Mouse (Mus musculus) CH12.LX (cell line): ENCODE results near the gene Fpgs. TPM values are rescaled to one million over a fixed set of nuclear protein-coding genes. Genes with fewer than 3 reads are reported as not detected.

Experiments used
- DNase-seq: peaks from one replicate; pipeline ENCODE4 v3.0.0-alpha.2; 2013; ENCODE audit errors: extremely low read depth
- H3K27ac ChIP-seq: 2 replicates; pipeline ENCODE4 v1.5.1; 2012; ENCODE audit warnings: low read depth, mild to moderate bottlenecking, control low read depth, moderate library complexity; ENCODE audit not compliant: insufficient read depth
- H3K27me3 ChIP-seq: replicated peaks from 2 replicates; pipeline ENCODE3; 2012; ENCODE audit warnings: inconsistent platforms
- H3K36me3 ChIP-seq, 2 experiments: replicated peaks in 1 of 2; 2 replicates each; pipeline versions ENCODE3 to v1.6.1; 2012; ENCODE audit warnings: inconsistent platforms in 1 of 2, low read length in 1 of 2, mild to moderate bottlenecking in 1 of 2, mixed read lengths in 1 of 2, moderate library complexity in 1 of 2; ENCODE audit not compliant: control insufficient read depth in 1 of 2, insufficient read depth in 1 of 2
- H3K4me1 ChIP-seq, 2 experiments: 2 replicates each; pipeline ENCODE4 v1.6.1; 2012; ENCODE audit warnings: inconsistent platforms in 1 of 2, moderate library complexity in 1 of 2; ENCODE audit not compliant: insufficient read depth in 2 of 2, control insufficient read depth in 1 of 2
- H3K4me2 ChIP-seq: 2 replicates; pipeline ENCODE4 v1.6.1; 2012; ENCODE audit warnings: low read depth, mild to moderate bottlenecking, control low read depth; ENCODE audit not compliant: poor library complexity, insufficient read depth, severe bottlenecking
- H3K4me3 ChIP-seq, 3 experiments: fragments of 150-350 bp in 1 of 3; sonication (generic) in 1 of 3; replicated peaks in 1 of 3; 2 replicates each; pipeline versions ENCODE3 to v1.5.1; 2011 to 2012; ENCODE audit warnings: low read depth in 2 of 3, low read length in 2 of 3, mild to moderate bottlenecking in 2 of 3, moderate library complexity in 2 of 3, control low read depth in 1 of 3, improper control_type of control experiment in 1 of 3, inconsistent platforms in 1 of 3, mixed read lengths in 1 of 3; ENCODE audit not compliant: poor library complexity in 1 of 3
- H3K79me2 ChIP-seq: replicated peaks from 2 replicates; pipeline ENCODE4 v1.6.1; 2012; ENCODE audit warnings: mild to moderate bottlenecking, moderate library complexity; ENCODE audit not compliant: control insufficient read depth, poor library complexity, insufficient read depth, severe bottlenecking; ENCODE audit errors: extremely low read depth
- H3K9ac ChIP-seq: 2 replicates; pipeline ENCODE4 v1.6.1; 2012; ENCODE audit warnings: low read depth, mild to moderate bottlenecking, control low read depth, moderate library complexity; ENCODE audit not compliant: insufficient read depth
- H3K9me3 ChIP-seq: replicated peaks from 2 replicates; pipeline ENCODE3; 2012; ENCODE audit warnings: low read length, inconsistent platforms, mixed read lengths
- BHLHE40 ChIP-seq: IDR thresholded peaks from 2 replicates; pipeline ENCODE4 v1.6.1; 2011; ENCODE audit warnings: mild to moderate bottlenecking, low read depth, low read length, improper control_type of control experiment
- CHD1 ChIP-seq: IDR thresholded peaks from 2 replicates; pipeline ENCODE4 v1.6.1; 2012; ENCODE audit warnings: low read depth, low read length, improper control_type of control experiment, inconsistent platforms
- CHD2 ChIP-seq: IDR thresholded peaks from 2 replicates; pipeline ENCODE4 v1.6.1; 2011; ENCODE audit warnings: low read length, improper control_type of control experiment
- CTCF ChIP-seq, 2 experiments: IDR thresholded peaks in 1 of 2; conservative IDR thresholded peaks in 1 of 2; 2 replicates each; pipeline ENCODE4 v1.5.1; 2011 to 2012; ENCODE audit warnings: low read depth in 2 of 2, low read length in 2 of 2, improper control_type of control experiment in 1 of 2, inconsistent platforms in 1 of 2, mild to moderate bottlenecking in 1 of 2, moderate library complexity in 1 of 2
- E2F4 ChIP-seq: IDR thresholded peaks from 2 replicates; pipeline ENCODE4 v1.6.1; 2011; ENCODE audit warnings: low read depth, low read length, improper control_type of control experiment; ENCODE audit not compliant: insufficient replicate concordance
- EP300 ChIP-seq: IDR thresholded peaks from 2 replicates; pipeline ENCODE4 v1.6.1; 2011; ENCODE audit warnings: low read length, improper control_type of control experiment
- ETS1 ChIP-seq: conservative IDR thresholded peaks from 2 replicates; pipeline ENCODE4 v1.6.1; 2012; ENCODE audit warnings: low read depth, mild to moderate bottlenecking, inconsistent platforms, low read length, improper control_type of control experiment, moderate library complexity
- GABPA ChIP-seq: IDR thresholded peaks from 2 replicates; pipeline ENCODE4 v1.6.1; 2012; ENCODE audit warnings: low read depth, low read length, improper control_type of control experiment, inconsistent platforms; ENCODE audit not compliant: insufficient replicate concordance
- IRF4 ChIP-seq: IDR thresholded peaks from 2 replicates; pipeline ENCODE4 v1.6.1; 2014; ENCODE audit warnings: low read depth, mild to moderate bottlenecking, inconsistent platforms, low read length, improper control_type of control experiment
- JUND ChIP-seq: conservative IDR thresholded peaks from 2 replicates; pipeline ENCODE4 v1.6.1; 2011; ENCODE audit warnings: low read depth, low read length, improper control_type of control experiment
- KAT2A ChIP-seq: IDR thresholded peaks from 2 replicates; pipeline ENCODE4 v1.6.1; 2012; ENCODE audit warnings: low read length, improper control_type of control experiment, inconsistent platforms; ENCODE audit not compliant: insufficient replicate concordance
- MAFK ChIP-seq: IDR thresholded peaks from 2 replicates; pipeline ENCODE4 v1.6.1; 2011; ENCODE audit warnings: low read length, improper control_type of control experiment; ENCODE audit not compliant: insufficient replicate concordance
- MAX ChIP-seq: IDR thresholded peaks from 2 replicates; pipeline ENCODE4 v1.6.1; 2011; ENCODE audit warnings: low read length, improper control_type of control experiment
- MEF2A ChIP-seq: IDR thresholded peaks from 2 replicates; pipeline ENCODE4 v1.6.1; 2014; ENCODE audit warnings: low read depth, mild to moderate bottlenecking, inconsistent platforms, low read length, improper control_type of control experiment, borderline replicate concordance
- MXI1 ChIP-seq: IDR thresholded peaks from 2 replicates; pipeline ENCODE4 v1.6.1; 2011; ENCODE audit warnings: mild to moderate bottlenecking, low read depth, low read length, improper control_type of control experiment
- NELFE ChIP-seq: IDR thresholded peaks from 2 replicates; pipeline ENCODE4 v1.6.1; 2011; ENCODE audit warnings: low read depth, low read length, improper control_type of control experiment
- NRF1 ChIP-seq: IDR thresholded peaks from 2 replicates; pipeline ENCODE4 v1.6.1; 2014; ENCODE audit warnings: low read depth, mild to moderate bottlenecking, inconsistent platforms, low read length, improper control_type of control experiment, moderate library complexity
- PAX5 ChIP-seq: IDR thresholded peaks from 2 replicates; pipeline ENCODE4 v1.6.1; 2012; ENCODE audit warnings: low read length, inconsistent platforms, mixed read lengths
- RCOR1 ChIP-seq: conservative IDR thresholded peaks from 2 replicates; pipeline ENCODE4 v1.6.1; 2012; ENCODE audit warnings: low read depth, mild to moderate bottlenecking, inconsistent platforms, low read length, improper control_type of control experiment
- TBP ChIP-seq: conservative IDR thresholded peaks from 2 replicates; pipeline ENCODE4 v1.6.1; 2011; ENCODE audit warnings: low read depth, low read length, improper control_type of control experiment
- TCF12 ChIP-seq: IDR thresholded peaks from 2 replicates; pipeline ENCODE4 v1.6.1; 2014; ENCODE audit warnings: low read depth, mild to moderate bottlenecking, inconsistent platforms, low read length, improper control_type of control experiment
- USF2 ChIP-seq: conservative IDR thresholded peaks from 2 replicates; pipeline ENCODE4 v1.6.1; 2011; ENCODE audit warnings: low read depth, low read length, improper control_type of control experiment
- ZKSCAN1 ChIP-seq: IDR thresholded peaks from 2 replicates; pipeline ENCODE4 v1.6.1; 2012; ENCODE audit warnings: low read depth, inconsistent platforms, low read length, improper control_type of control experiment, borderline replicate concordance
- ZMIZ1 ChIP-seq: IDR thresholded peaks from 2 replicates; pipeline ENCODE4 v1.6.1; 2012; ENCODE audit warnings: low read depth, mild to moderate bottlenecking, inconsistent platforms, low read length, improper control_type of control experiment
- ZNF384 ChIP-seq: IDR thresholded peaks from 2 replicates; pipeline ENCODE4 v1.6.1; 2012; ENCODE audit warnings: low read depth, low read length, improper control_type of control experiment, inconsistent platforms
- dilution Hi-C: fragments of 300-500 bp; cut with MboI; formaldehyde crosslinking; loops from 2 replicates; pipeline ENCODE4 v1.14.3; 2020; ENCODE audit warnings: low sequenced_read_pairs; ENCODE audit not compliant: extremely low pct_unique_long_range_greater_than_20kb, extremely low pct_ligation_motif_present
- in situ Hi-C: fragments of 300-500 bp; cut with MboI; formaldehyde crosslinking; loops from 3 replicates; pipeline ENCODE4 v1.14.3; 2019; ENCODE audit warnings: low sequenced_read_pairs, low pct_ligation_motif_present, low pct_unique_long_range_greater_than_20kb, mixed read lengths
- polyA plus RNA-seq: library from polyadenylated mRNA; unstranded; fragments of >175 nt; gene quantifications from 2 replicates; pipeline ENCODE4 v1.2.1, GENCODE M21; 2012; ENCODE audit warnings: low read depth; ENCODE audit not compliant: insufficient read length
- total RNA-seq, 2 experiments: library from RNA; depleted of rRNA; stranded (reverse); fragments of 300-350 nt in 1 of 2; fragments of >200 nt in 1 of 2; gene quantifications; 2 replicates each; pipeline ENCODE4 v1.2.3; 2012 to 2014

Gene Fpgs
- total and polyA plus RNA-seq, 3 experiments = 31.8 to 59.2 (median 41.8) TPM

- 0 out of 2 replicates have a peak, but pooled peaks have one; percentile 49 for TF ChIP-seq RCOR1
- TF ChIP-seq ZNF384 = no peak
- no peak for TF ChIP-seq MAFK
- TF ChIP-seq PAX5 = no peak
- no peak for TF ChIP-seq USF2
- no peak for TF ChIP-seq KAT2A
- TF ChIP-seq E2F4 = no peak
- TF ChIP-seq BHLHE40 = peak; percentile 20; the same call in 1 of the 2 replicates
- no peak for TF ChIP-seq CHD2
- TF ChIP-seq ZMIZ1 = no peak
- no peak; the same call in 1 of the 2 replicates for TF ChIP-seq NELFE
- TF ChIP-seq IRF4 = peak; percentile 52; the same call in 1 of the 2 replicates
- no peak for TF ChIP-seq ZKSCAN1
- no peak for TF ChIP-seq JUND
- no peak for TF ChIP-seq CTCF (conservative IDR thresholded peaks at IDR 0.05 in 1 of 2, IDR thresholded peaks at IDR 0.05 in 1 of 2; ENCODE audit: low read depth in 2 of 2, low read length in 2 of 2)
- no peak for TF ChIP-seq GABPA
Observed at GRCm38 (mm10) chr2:32720681-32721229, 16.8 kb upstream of the Fpgs start, which contains the start of gene Sh2d3c (continued).

GRCm38 (mm10) chr2:32720053-32720452 lies 16.1 kb upstream of the Fpgs start:
- H3K79me2 ChIP-seq = peaks cover 27% of the 10 kb centered on the region
- no peak overlapping the region for H3K9ac ChIP-seq
- peaks cover 6% of the 10 kb centered on the region for H3K9me3 ChIP-seq
- peak; percentile 54 for TF ChIP-seq ETS1
- no peak for TF ChIP-seq MAX
- TF ChIP-seq EP300 = peak; percentile 87
- TF ChIP-seq MXI1 = no peak; the same call in 1 of the 2 replicates
- TF ChIP-seq CHD2 = peak; percentile 86
- no peak for TF ChIP-seq PAX5
- no peak for TF ChIP-seq NRF1
- no peak for TF ChIP-seq CHD1
- TF ChIP-seq MEF2A = peak; percentile 75
- no peak for TF ChIP-seq NELFE
- no peak for TF ChIP-seq KAT2A
- TF ChIP-seq BHLHE40 = peak; percentile 67
- TF ChIP-seq TBP = 0 out of 2 replicates have a peak, but pooled peaks have one; percentile 22
- no peak for TF ChIP-seq ZNF384
- TF ChIP-seq TCF12 = peak; percentile 79
- peak; percentile 93 for TF ChIP-seq IRF4
- dilution Hi-C loops = no loop called here
- peaks cover 36 to 59% of the 10 kb centered on the region in 2 experiments for H3K4me1 ChIP-seq
- peak overlapping the region; percentile 90 for H3K27ac ChIP-seq
- no peaks in the 10 kb centered on the region for H3K27me3 ChIP-seq
- in situ Hi-C loops = no loop called here
- H3K4me2 ChIP-seq = peak overlapping the region; percentile 67
- peaks cover 3 to 22% of the 10 kb centered on the region in 2 experiments for H3K36me3 ChIP-seq
- peak; percentile 37 for DNase-seq
- peak overlapping the region; percentile 61 to 94 (median 84) for H3K4me3 ChIP-seq
